Mouse (Mus musculus) retina, embryonic 14.5 days (tissue): ENCODE results near the gene Olfr896-ps1.

Experiments used
- DNase-seq: peaks from one replicate; pipeline ENCODE4 v3.0.0-alpha.2; 2015; ENCODE audit warnings: low spot score

The Olfr896-ps1 gene

DNA sequence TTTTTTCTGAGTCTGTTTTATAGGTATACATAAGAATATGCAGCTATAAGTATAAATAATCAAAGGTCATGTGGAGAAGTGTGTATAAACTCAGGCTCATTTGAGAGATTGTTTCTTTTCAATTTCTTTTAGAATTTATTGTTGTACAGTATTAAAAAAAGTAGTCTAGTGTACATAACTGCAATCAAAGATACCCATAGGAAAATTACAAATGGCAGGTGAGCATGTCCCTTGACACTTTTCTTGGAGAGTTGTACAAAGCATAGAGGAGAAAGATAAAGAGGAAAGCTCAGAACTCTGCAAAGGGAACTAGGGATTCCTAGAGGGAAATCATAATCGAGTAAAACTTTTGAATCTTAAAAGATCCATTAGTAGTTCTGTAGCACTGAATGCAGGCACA, at the start of gene Olfr896-ps1:
TSS of gene Olfr896-ps1 (plus strand) at position 301 of the 400 bp plus-strand sequence.
- DNase-seq = no peak

GRCm38 (mm10) chr9:38252474-38252873, 38.4 kb upstream of the Olfr896-ps1 start, which contains the start of gene Olfr143:
TSS of gene Olfr143 (plus strand) at chr9:38252774.
- no peak for DNase-seq

GRCm38 (mm10) chr9:38267551-38267950, 23.4 kb upstream of the Olfr896-ps1 start, which contains the start of gene Olfr895:
TSS of gene Olfr895 (plus strand) at chr9:38267851.
- DNase-seq = no peak

GRCm38 (mm10) chr9:38328760-38329159, 37.9 kb downstream of the Olfr896-ps1 start, which contains the start of gene Olfr25:
TSS of gene Olfr25 (plus strand) at chr9:38329060.
- no peak for DNase-seq
